Mouse (Mus musculus) layer of hippocampus, adult 2 months (tissue): ENCODE results near the gene Agpat3. TPM values are rescaled to one million over a fixed set of nuclear protein-coding genes. Genes with fewer than 3 reads are reported as not detected.
A peak's percentile ranks its signal among the peaks of the same experiment; 100 is the strongest.

Source experiments
- DNase-seq, 2 experiments: peaks; one replicate each; pipeline ENCODE4 v3.0.0; 2022; ENCODE audit warnings: low spot score in 2 of 2
- H3K27ac ChIP-seq: fragments of 200-600 bp; 2 replicates; pipeline ENCODE4 v1.8.1; 2022
- H3K4me3 ChIP-seq: fragments of 200-600 bp; 2 replicates; pipeline ENCODE4 v1.8.1; 2022; ENCODE audit warnings: mild to moderate bottlenecking
- CTCF ChIP-seq: fragments of 200-600 bp; conservative IDR thresholded peaks from 2 replicates; pipeline ENCODE4 v1.8.1; 2022; ENCODE audit warnings: antibody characterized with exemption, mild to moderate bottlenecking, moderate library complexity
- total RNA-seq, 2 experiments: library from RNA; stranded (reverse); gene quantifications; 2 replicates each; pipeline ENCODE4 v1.2.3; 2021

Agpat3 gene
- total RNA-seq, 2 experiments from 2014 or later = 207 to 216 TPM

DNA sequence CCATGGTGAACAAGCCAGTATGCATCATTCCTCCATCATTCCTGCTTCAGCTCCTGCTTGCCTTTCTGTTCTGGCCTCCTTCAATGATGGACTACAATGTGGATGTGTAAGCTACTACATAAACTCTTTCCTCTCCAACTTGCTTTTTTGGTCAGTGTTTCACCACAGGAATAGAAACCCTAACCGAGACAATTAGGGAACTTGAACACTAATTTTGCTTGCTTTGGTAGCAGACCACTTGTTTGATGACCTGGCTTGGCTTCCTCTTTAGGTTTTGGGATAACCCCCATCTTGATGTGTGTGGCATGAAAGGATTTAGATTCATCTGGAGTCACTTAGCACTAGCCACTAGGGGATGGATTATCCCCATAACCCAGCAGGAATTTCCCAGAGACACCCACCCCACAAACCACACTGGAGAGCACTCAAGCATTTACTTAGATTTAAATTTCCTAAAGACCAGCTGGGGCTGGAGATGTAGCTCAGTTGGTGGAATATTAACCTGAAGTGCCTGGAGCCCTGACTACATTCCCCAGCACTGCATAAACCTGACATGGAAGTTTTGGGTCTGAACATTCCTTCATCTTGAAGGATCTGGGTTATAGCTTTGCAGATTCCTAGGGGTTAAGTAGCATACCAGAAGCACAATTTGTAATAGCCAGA, 3.8 kb upstream of the Agpat3 start:
- Histone ChIP-seq H3K27ac (no peak overlapping the region), H3K4me3 (no peak overlapping the region)
- no peak for DNase-seq
- TF ChIP-seq CTCF = no peak

DNA sequence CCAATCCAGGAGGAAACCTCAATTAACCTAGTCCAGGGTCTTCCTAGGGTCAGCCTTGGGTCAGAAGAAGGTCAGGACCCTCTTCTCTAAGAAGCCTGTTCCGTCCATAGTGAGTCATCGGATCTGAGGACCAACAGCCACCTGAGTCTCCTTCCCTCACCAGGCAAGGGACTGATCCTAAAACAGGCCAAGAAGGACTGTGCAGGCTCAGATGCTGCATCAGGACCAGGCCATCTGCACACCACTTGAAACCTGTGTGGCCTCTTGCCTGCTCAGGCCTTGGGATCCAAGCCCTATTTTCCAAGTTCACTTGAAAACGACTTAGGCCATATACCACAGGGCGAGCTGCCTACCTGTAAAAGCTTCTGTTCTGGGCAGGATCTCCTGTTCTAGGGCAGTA, 907 bp upstream of the Agpat3 start:
- TF ChIP-seq CTCF = no peak
- Histone ChIP-seq H3K27ac (peak overlapping the region; percentile 96), H3K4me3 (no peak overlapping the region)
- no peak for DNase-seq

- peak overlapping the region; percentile 96 for H3K27ac ChIP-seq
- DNase-seq = no peak
- H3K4me3 ChIP-seq = peak overlapping the region; percentile 78
- 0 out of 2 replicates have a peak, but pooled peaks have one; percentile 1 for TF ChIP-seq CTCF
Observed at GRCm38 (mm10) chr10:78352666-78353030, 359 bp upstream of the Agpat3 start.

- H3K4me3 ChIP-seq = peak overlapping the region; percentile 84
- peak overlapping the region; percentile 96 for H3K27ac ChIP-seq
- DNase-seq = no peak
- no peak for TF ChIP-seq CTCF
Observed at GRCm38 (mm10) chr10:78351564-78351886, 764 bp downstream of the Agpat3 start.

- DNase-seq = no peak
- Histone ChIP-seq H3K27ac (peak overlapping the region; percentile 96), H3K4me3 (peak overlapping the region; percentile 84)
- TF ChIP-seq CTCF = no peak
Observed at GRCm38 (mm10) chr10:78350796-78351556, 1.3 kb downstream of the Agpat3 start.

GRCm38 (mm10) chr10:78349464-78350165, 2.7 kb downstream of the Agpat3 start:
- Histone ChIP-seq H3K4me3 (peak overlapping the region; percentile 84), H3K27ac (no peak overlapping the region)
- no peak for TF ChIP-seq CTCF
- DNase-seq = no peak

- no peak for TF ChIP-seq CTCF
Observed at GRCm38 (mm10) chr10:78348211-78348610, 4.1 kb downstream of the Agpat3 start.

DNA sequence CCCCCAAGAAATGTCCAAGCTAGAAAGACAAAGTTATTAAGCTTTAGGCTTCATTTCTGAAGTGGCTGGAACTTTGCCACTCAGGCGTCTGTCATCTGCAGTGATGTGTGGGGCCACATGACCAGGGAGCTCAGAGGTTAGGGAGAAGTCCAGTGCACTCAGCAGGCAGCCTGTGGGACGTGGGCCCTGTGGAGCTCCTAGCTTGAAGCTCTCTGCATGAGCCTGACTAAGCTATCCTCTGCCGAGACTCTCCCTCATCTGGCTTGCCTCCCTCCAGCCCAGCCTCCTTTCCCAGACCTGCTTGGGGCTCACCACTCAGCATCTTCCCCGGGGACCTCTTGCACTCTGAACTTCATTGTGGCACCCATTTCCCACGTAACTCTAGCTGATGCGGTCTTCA, 4.8 kb downstream of the Agpat3 start:
- no peak for TF ChIP-seq CTCF
- Histone ChIP-seq H3K4me3 (no peak overlapping the region), H3K27ac (no peak overlapping the region)
- no peak for DNase-seq

More at GRCm38 (mm10) chr10:78348211-78348610, 4.1 kb downstream of the Agpat3 start:
- Histone ChIP-seq H3K4me3 (no peak overlapping the region), H3K27ac (no peak overlapping the region)
- no peak for DNase-seq

DNA sequence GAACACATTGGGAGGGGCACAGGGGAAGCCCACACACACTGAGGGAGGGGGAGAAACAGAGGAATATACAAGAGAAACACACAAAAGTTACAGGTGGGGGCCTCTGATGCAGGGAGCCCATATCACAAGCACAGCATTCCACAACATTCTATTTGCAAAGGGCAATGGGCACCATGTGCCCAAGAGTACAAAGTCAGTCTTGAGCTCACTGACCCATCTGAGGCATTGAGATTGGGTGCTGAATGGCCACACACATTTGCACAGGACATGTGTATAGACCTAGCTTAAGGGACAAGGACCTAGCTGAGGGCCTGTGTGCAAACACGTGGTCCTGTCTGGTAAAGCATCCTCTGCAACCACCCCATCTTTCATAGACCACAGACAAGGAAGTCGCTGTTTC, 6.8 kb downstream of the Agpat3 start:
- Histone ChIP-seq H3K27ac (no peak overlapping the region), H3K4me3 (no peak overlapping the region)
- no peak for DNase-seq
- TF ChIP-seq CTCF = no peak

DNA sequence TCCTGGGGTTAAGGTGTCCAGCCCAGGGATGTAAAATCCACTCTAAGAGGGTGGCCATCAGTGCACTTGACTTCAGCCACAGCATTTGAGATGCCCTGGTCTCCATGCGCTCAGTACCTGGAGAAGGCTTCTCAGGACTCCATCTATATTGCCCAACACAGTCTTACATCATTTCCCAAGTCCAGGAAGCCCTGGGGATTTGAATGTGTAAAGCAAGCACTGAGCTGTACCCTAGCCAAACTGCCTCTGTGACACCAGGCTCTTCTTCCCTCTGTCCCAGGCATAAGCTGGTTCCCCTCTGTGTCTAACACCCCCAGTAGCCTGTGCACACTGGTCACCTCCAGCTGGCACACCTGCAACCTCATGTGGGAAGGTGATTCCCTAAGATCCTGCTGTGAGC, 10.2 kb downstream of the Agpat3 start:
- no peak for TF ChIP-seq CTCF
- DNase-seq = no peak
- no peak overlapping the region for H3K4me3 ChIP-seq
- H3K27ac ChIP-seq = no peak overlapping the region

- Histone ChIP-seq H3K4me3 (no peak overlapping the region), H3K27ac (peak overlapping the region; percentile 25; the same call in 1 of the 2 replicates)
- no peak for TF ChIP-seq CTCF
- DNase-seq = no peak
Observed at GRCm38 (mm10) chr10:78338180-78338579, 14.1 kb downstream of the Agpat3 start.

GRCm38 (mm10) chr10:78334923-78335561, 17.2 kb downstream of the Agpat3 start:
- DNase-seq = no peak
- TF ChIP-seq CTCF = no peak
- Histone ChIP-seq H3K27ac (peak overlapping the region; percentile 79), H3K4me3 (no peak overlapping the region)

GRCm38 (mm10) chr10:78331577-78331976, 20.7 kb downstream of the Agpat3 start:
- DNase-seq = no peak
- TF ChIP-seq CTCF = no peak
- no peak overlapping the region for H3K27ac ChIP-seq
- no peak overlapping the region for H3K4me3 ChIP-seq
